Mouse (Mus musculus) thymus, adult 2 months (tissue): Measurements from ENCODE around the gene Zfyve27. TPM values are rescaled to one million over a fixed set of nuclear protein-coding genes. Genes with fewer than 3 reads are reported as not detected.
A peak's percentile ranks its signal among the peaks of the same experiment; 100 is the strongest.

ENCODE experiments used
- DNase-seq: peaks from one replicate; pipeline ENCODE4 v3.0.0; 2021
- H3K27ac ChIP-seq: fragments of 200-500 bp; 2 replicates; pipeline ENCODE4 v1.5.1; 2012; ENCODE audit warnings: low read length, control low read depth; ENCODE audit not compliant: control insufficient read depth, insufficient read depth
- H3K27me3 ChIP-seq: fragments of 200-500 bp; 2 replicates; pipeline ENCODE4 v1.6.1; 2012; ENCODE audit warnings: mild to moderate bottlenecking, low read length, moderate library complexity, mixed read lengths; ENCODE audit not compliant: control insufficient read depth, insufficient read depth
- H3K36me3 ChIP-seq: fragments of 200-500 bp; 2 replicates; pipeline ENCODE4 v1.6.1; 2012; ENCODE audit warnings: mild to moderate bottlenecking, low read length, moderate library complexity; ENCODE audit not compliant: control insufficient read depth, insufficient read depth
- H3K4me1 ChIP-seq: fragments of 200-500 bp; replicated peaks from 2 replicates; pipeline ENCODE4 v1.6.1; 2012; ENCODE audit warnings: low read length; ENCODE audit not compliant: control insufficient read depth, insufficient read depth
- H3K4me3 ChIP-seq: fragments of 200-500 bp; 2 replicates; pipeline ENCODE4 v1.5.1; 2012; ENCODE audit warnings: mild to moderate bottlenecking, low read length, control low read depth, moderate library complexity; ENCODE audit not compliant: control insufficient read depth, insufficient read depth
- CTCF ChIP-seq: fragments of 200-500 bp; IDR thresholded peaks from 2 replicates; pipeline ENCODE4 v1.5.1; 2012; ENCODE audit warnings: mild to moderate bottlenecking, control low read depth, low read length, moderate library complexity, borderline replicate concordance; ENCODE audit not compliant: control insufficient read depth, poor library complexity, insufficient read depth; ENCODE audit errors: extremely low read depth
- POLR2A ChIP-seq: fragments of 200-500 bp; IDR thresholded peaks from 2 replicates; pipeline ENCODE4 v1.6.1; 2012; ENCODE audit warnings: mild to moderate bottlenecking, low read length, control low read depth, moderate library complexity; ENCODE audit not compliant: control insufficient read depth, poor library complexity, insufficient read depth; ENCODE audit errors: extremely low read depth
- WGBS: fragments of 180-500 bp; shearing (Covaris S2); methylation state at CpG from one replicate; pipeline ENCODE4 v1.1.7; 2018; 5-methylcytosine and 5-hydroxymethylcytosine counted together
- polyA plus RNA-seq: library from polyadenylated mRNA; depleted of rRNA; stranded (reverse); fragments of >200 nt; gene quantifications from 2 replicates; pipeline ENCODE4 v1.2.3, GENCODE M21; 2012

Zfyve27 gene
- polyA plus RNA-seq, 1 experiment, result 96.4 TPM

GRCm38 (mm10) chr19:42167489-42167888 is 3.7 kb downstream of the Zfyve27 start:
- Histone ChIP-seq H3K4me3 (no peak overlapping the region), H3K36me3 (no peaks in the 10 kb centered on the region), H3K27me3 (no peaks in the 10 kb centered on the region), H3K27ac (no peak overlapping the region), H3K4me1 (peaks cover 6% of the 10 kb centered on the region)
- 90% methylated on average over 9 of the region's 9 CpGs for WGBS
- no peak for DNase-seq
- TF ChIP-seq POLR2A (no peak), CTCF (no peak)

GRCm38 (mm10) chr19:42169322-42169975 is 5.7 kb downstream of the Zfyve27 start:
- H3K27ac ChIP-seq, result no peak overlapping the region
- whole genome bisulfite sequencing, result 82% methylated on average over 10 of the region's 10 CpGs
- H3K4me3 ChIP-seq, result no peak overlapping the region
- H3K27me3 ChIP-seq, result no peaks in the 10 kb centered on the region
- H3K36me3 ChIP-seq, result no peaks in the 10 kb centered on the region
- no peak for DNase-seq
- H3K4me1 ChIP-seq, result peaks cover 6% of the 10 kb centered on the region
- TF ChIP-seq POLR2A (no peak), CTCF (no peak)

- no peaks in the 10 kb centered on the region for H3K27me3 ChIP-seq
- peaks cover 6% of the 10 kb centered on the region for H3K4me1 ChIP-seq
- TF ChIP-seq POLR2A, result peak; percentile 91
- 0 out of 2 replicates have a peak, but pooled peaks have one; percentile 35 for TF ChIP-seq CTCF
- DNase-seq, result peak; percentile 95
- H3K4me3 ChIP-seq, result peak overlapping the region; percentile 65
- 2% methylated on average over 55 of the region's 56 CpGs for WGBS
- H3K36me3 ChIP-seq, result no peaks in the 10 kb centered on the region
- no peak overlapping the region for H3K27ac ChIP-seq
Measured at GRCm38 (mm10) chr19:42170025-42170969, 6.5 kb downstream of the Zfyve27 start.

GRCm38 (mm10) chr19:42176841-42177240 is 13.1 kb downstream of the Zfyve27 start:
- WGBS, result 91% methylated on average over 7 of the region's 7 CpGs
- Histone ChIP-seq H3K4me1 (no peaks in the 10 kb centered on the region), H3K36me3 (peaks cover 9% of the 10 kb centered on the region)

GRCm38 (mm10) chr19:42177461-42177860 is 13.7 kb downstream of the Zfyve27 start:
- WGBS, result 93% methylated on average over 2 of the region's 2 CpGs
- peaks cover 9% of the 10 kb centered on the region for H3K36me3 ChIP-seq

More at GRCm38 (mm10) chr19:42176841-42177240, 13.1 kb downstream of the Zfyve27 start:
- Histone ChIP-seq H3K27ac (no peak overlapping the region), H3K27me3 (no peaks in the 10 kb centered on the region), H3K4me3 (no peak overlapping the region)
- no peak for TF ChIP-seq CTCF
- TF ChIP-seq POLR2A, result no peak
- DNase-seq, result no peak

GRCm38 (mm10) chr19:42179356-42179755 is 15.6 kb downstream of the Zfyve27 start:
- Histone ChIP-seq H3K4me1 (no peaks in the 10 kb centered on the region), H3K36me3 (peaks cover 23% of the 10 kb centered on the region), H3K27me3 (no peaks in the 10 kb centered on the region), H3K27ac (no peak overlapping the region), H3K4me3 (no peak overlapping the region)
- no peak for DNase-seq
- TF ChIP-seq CTCF (no peak), POLR2A (no peak)
- 97% methylated on average over 14 of the region's 14 CpGs for WGBS

More at GRCm38 (mm10) chr19:42177461-42177860, 13.7 kb downstream of the Zfyve27 start:
- no peak for DNase-seq
- TF ChIP-seq POLR2A, result no peak
- no peaks in the 10 kb centered on the region for H3K27me3 ChIP-seq
- no peaks in the 10 kb centered on the region for H3K4me1 ChIP-seq
- no peak overlapping the region for H3K4me3 ChIP-seq
- H3K27ac ChIP-seq, result no peak overlapping the region

GRCm38 (mm10) chr19:42182673-42183072 is 18.9 kb downstream of the Zfyve27 start:
- Histone ChIP-seq H3K4me3 (no peak overlapping the region), H3K36me3 (peaks cover 33% of the 10 kb centered on the region), H3K4me1 (no peaks in the 10 kb centered on the region), H3K27ac (no peak overlapping the region), H3K27me3 (no peaks in the 10 kb centered on the region)
- 88% methylated on average over 6 of the region's 6 CpGs for WGBS
- DNase-seq, result peak; percentile 32
- TF ChIP-seq POLR2A (no peak), CTCF (peak; percentile 64; the same call in 1 of the 2 replicates)
